In genomic region chr16:91363483-91363882, GRCm38 (mm10) we compare ENCODE assay signal across 9 mouse cellular contexts. TPM values are rescaled to one million over a fixed set of nuclear protein-coding genes. Genes with fewer than 3 reads are reported as not detected.
A peak's percentile ranks its signal among the peaks of the same experiment; 100 is the strongest.
DNase-seq lines count a peak whose midpoint lies in the region; ATAC-seq and TF ChIP-seq lines count a peak whose summit lies in the region.
"Had no signal": no experiment of that assay in that cellular context is flagged by ENCODE, and none has a peak within 500 bp of the region (broad histone marks: within the 10 kb centered on the region; RNA-seq: fewer than 3 reads in every experiment).

No protein-coding gene starts in this region.

- 36% methylated on average over 3 of the region's 3 CpGs for WGBS in hindbrain, embryonic 15.5 days
- 40% methylated on average over 3 of the region's 3 CpGs for WGBS in hindbrain, embryonic 16.5 days
- WGBS in embryonic facial prominence, embryonic 14.5 days: 25% methylated on average over 3 of the region's 3 CpGs
- WGBS in lung, postnatal 0 days: 4% methylated on average over 3 of the region's 3 CpGs
- WGBS in cerebellum, adult 2 months: 36% methylated on average over 3 of the region's 3 CpGs

- TF ChIP-seq EP300 in lung, postnatal 0 days (IDR thresholded peaks at IDR 0.05): peak; percentile 70

- H3K9me3 ChIP-seq in hindbrain, embryonic 15.5 days: no peaks in the 10 kb centered on the region
- no peaks in the 10 kb centered on the region for H3K9me3 ChIP-seq in hindbrain, embryonic 16.5 days (ENCODE audit: control insufficient read depth, low read length)
- H3K9me3 ChIP-seq in embryonic facial prominence, embryonic 14.5 days (ENCODE audit: control insufficient read depth, low read length): no peaks in the 10 kb centered on the region
- H3K9me3 ChIP-seq in lung, postnatal 0 days (ENCODE audit: low read length): no peaks in the 10 kb centered on the region

- no peak for ATAC-seq in hindbrain, embryonic 15.5 days (ENCODE audit: low FRiP score, low read depth)
- ATAC-seq in hindbrain, embryonic 16.5 days: no peak
- peak; percentile 72; the same call in 1 of the 2 replicates for ATAC-seq in embryonic facial prominence, embryonic 14.5 days (ENCODE audit: low read depth)
- peak; percentile 83 for ATAC-seq in lung, postnatal 0 days
- no peak for ATAC-seq in erythroid progenitor cell, adult 5-6 weeks (replicated peaks; ENCODE audit: low FRiP score, poor library complexity, severe bottlenecking)

- no peaks in the 10 kb centered on the region for H3K27me3 ChIP-seq in hindbrain, embryonic 15.5 days
- no peaks in the 10 kb centered on the region for H3K27me3 ChIP-seq in hindbrain, embryonic 16.5 days (replicated peaks; ENCODE audit: control insufficient read depth, insufficient read depth, low read length)
- H3K27me3 ChIP-seq in embryonic facial prominence, embryonic 14.5 days (replicated peaks; ENCODE audit: control insufficient read depth, insufficient read depth, low read length): no peaks in the 10 kb centered on the region
- no peaks in the 10 kb centered on the region for H3K27me3 ChIP-seq in lung, postnatal 0 days (replicated peaks; ENCODE audit: insufficient read depth, low read length)
- H3K27me3 ChIP-seq in cerebellum, adult 2 months (ENCODE audit: control insufficient read depth, insufficient read depth, low read length): no peaks in the 10 kb centered on the region

- TF ChIP-seq POLR2A in cerebellum, adult 2 months (IDR thresholded peaks at IDR 0.05; ENCODE audit: borderline replicate concordance, insufficient read depth, low read length): no peak

- no peak; the same call in 1 of the 2 replicates for TF ChIP-seq CTCF in lung, postnatal 0 days (IDR thresholded peaks at IDR 0.05)
- TF ChIP-seq CTCF in cerebellum, adult 2 months (IDR thresholded peaks at IDR 0.05; ENCODE audit: borderline replicate concordance, insufficient read depth, low read depth, low read length): no peak

- H3K4me2 ChIP-seq in hindbrain, embryonic 15.5 days: no peak overlapping the region
- no peak overlapping the region for H3K4me2 ChIP-seq in hindbrain, embryonic 16.5 days (ENCODE audit: low read length)
- no peak overlapping the region for H3K4me2 ChIP-seq in embryonic facial prominence, embryonic 14.5 days (ENCODE audit: low read depth, low read length)
- 0 out of 2 replicates have a peak overlapping the region, but pooled peaks have one; percentile 0 for H3K4me2 ChIP-seq in lung, postnatal 0 days (replicated peaks; ENCODE audit: low read depth, low read length)

- no peak overlapping the region for H3K9ac ChIP-seq in hindbrain, embryonic 15.5 days
- no peak overlapping the region for H3K9ac ChIP-seq in hindbrain, embryonic 16.5 days (ENCODE audit: low read depth, low read length)
- no peak overlapping the region for H3K9ac ChIP-seq in embryonic facial prominence, embryonic 14.5 days (ENCODE audit: low read depth, low read length)
- no peak overlapping the region for H3K9ac ChIP-seq in lung, postnatal 0 days (replicated peaks; ENCODE audit: low read depth)

- 0 out of 2 replicates have a peak, but pooled peaks cover 3% of the 10 kb centered on the region for H3K4me1 ChIP-seq in hindbrain, embryonic 15.5 days (replicated peaks)
- peaks cover 5% of the 10 kb centered on the region; the same call in 1 of the 2 replicates for H3K4me1 ChIP-seq in hindbrain, embryonic 16.5 days (ENCODE audit: control insufficient read depth, insufficient read depth, low read depth, low read length)
- peaks cover 18% of the 10 kb centered on the region for H3K4me1 ChIP-seq in embryonic facial prominence, embryonic 14.5 days (ENCODE audit: control insufficient read depth, insufficient read depth, low read length)
- peaks cover 13% of the 10 kb centered on the region; the same call in 1 of the 2 replicates for H3K4me1 ChIP-seq in lung, postnatal 0 days (ENCODE audit: insufficient read depth, low read depth, low read length)
- 0 out of 2 replicates have a peak, but pooled peaks cover 6% of the 10 kb centered on the region for H3K4me1 ChIP-seq in cerebellum, adult 2 months (ENCODE audit: control insufficient read depth, insufficient read depth, low read length)

- DNase-seq in embryonic facial prominence, embryonic 14.5 days (ENCODE audit: low spot score): peak; percentile 94
- peak; percentile 56 for DNase-seq in heart, postnatal 4 days
- DNase-seq in lung, postnatal 0 days (ENCODE audit: low spot score): peak; percentile 95
- DNase-seq in cerebellum, adult 2 months: no peak
- no peak for DNase-seq in frontal cortex, postnatal 36 days (ENCODE audit: low spot score in 2 of 2)

- no peak overlapping the region for H3K4me3 ChIP-seq in hindbrain, embryonic 15.5 days
- no peak overlapping the region for H3K4me3 ChIP-seq in hindbrain, embryonic 16.5 days (ENCODE audit: low read length)
- no peak overlapping the region for H3K4me3 ChIP-seq in embryonic facial prominence, embryonic 14.5 days (ENCODE audit: low read depth, low read length)
- H3K4me3 ChIP-seq in lung, postnatal 0 days (ENCODE audit: low read depth, low read length): no peak overlapping the region
- no peak overlapping the region for H3K4me3 ChIP-seq in cerebellum, adult 2 months (replicated peaks; ENCODE audit: insufficient read depth, low read depth, low read length)

- no peaks in the 10 kb centered on the region for H3K36me3 ChIP-seq in hindbrain, embryonic 15.5 days
- H3K36me3 ChIP-seq in hindbrain, embryonic 16.5 days (ENCODE audit: control insufficient read depth, insufficient read depth, low read length): no peaks in the 10 kb centered on the region
- H3K36me3 ChIP-seq in embryonic facial prominence, embryonic 14.5 days (ENCODE audit: control insufficient read depth, insufficient read depth, low read length): no peaks in the 10 kb centered on the region
- no peaks in the 10 kb centered on the region for H3K36me3 ChIP-seq in lung, postnatal 0 days (ENCODE audit: insufficient read depth, low read length)

- H3K27ac ChIP-seq in hindbrain, embryonic 15.5 days (replicated peaks): 0 out of 2 replicates have a peak overlapping the region, but pooled peaks have one; percentile 28
- H3K27ac ChIP-seq in hindbrain, embryonic 16.5 days (ENCODE audit: low read depth, low read length): no peak overlapping the region
- peak overlapping the region; percentile 39 for H3K27ac ChIP-seq in embryonic facial prominence, embryonic 14.5 days (replicated peaks; ENCODE audit: low read depth, low read length)
- H3K27ac ChIP-seq in lung, postnatal 0 days (ENCODE audit: low read length): peak overlapping the region; percentile 77
- H3K27ac ChIP-seq in cerebellum, adult 2 months (ENCODE audit: insufficient read depth, low read length): no peak overlapping the region

RNA-seq across cellular contexts. Expression of gene Ifnar2, which starts 9.1 kb away (rescaled TPM):
- 37.1 and 39.5 TPM in 2 replicates for polyA plus RNA-seq in hindbrain, embryonic 15.5 days (2015; fragmentation: Nextera tagmentation; extraction: Ambion mirVana)
- 40.6 and 41.7 TPM in 2 replicates for polyA plus RNA-seq in hindbrain, embryonic 16.5 days (2015; fragmentation: Nextera tagmentation; extraction: Ambion mirVana)
- polyA plus RNA-seq in embryonic facial prominence, embryonic 14.5 days (2014; fragmentation: Nextera tagmentation; extraction: Ambion mirVana): 62.7 and 67.7 TPM in 2 replicates
- 10 to 100 TPM; 29.9 to 33.8 TPM for total RNA-seq in heart, postnatal 4 days (2021)
- polyA plus RNA-seq in lung, postnatal 0 days (2015; fragmentation: Nextera tagmentation; extraction: Ambion mirVana): 94.1 and 104 TPM in 2 replicates
- 94.3 and 165 TPM in 2 replicates for total RNA-seq in erythroid progenitor cell, adult 5-6 weeks (2015; ENCODE audit: low replicate concordance)
- 71.6 and 141 TPM in 2 replicates for total RNA-seq in erythroid progenitor cell, adult 5-6 weeks (2017; ENCODE audit: low replicate concordance)
- polyA plus RNA-seq in cerebellum, adult 2 months (2012; rRNA removed): 33.9 and 35.5 TPM in 2 replicates

RNA-seq across cellular contexts. Expression of gene Gm21970, which starts 28.0 kb away (rescaled TPM):
- not detected in 2 replicates for polyA plus RNA-seq in hindbrain, embryonic 15.5 days (2015; fragmentation: Nextera tagmentation; extraction: Ambion mirVana)
- not detected in 2 replicates for polyA plus RNA-seq in hindbrain, embryonic 16.5 days (2015; fragmentation: Nextera tagmentation; extraction: Ambion mirVana)
- not detected in 2 replicates for polyA plus RNA-seq in embryonic facial prominence, embryonic 14.5 days (2014; fragmentation: Nextera tagmentation; extraction: Ambion mirVana)
- total RNA-seq in heart, postnatal 4 days (2021): not detected
- 0.45 TPM in 1 of 2 replicates, not detected in the other for polyA plus RNA-seq in lung, postnatal 0 days (2015; fragmentation: Nextera tagmentation; extraction: Ambion mirVana)
- total RNA-seq in erythroid progenitor cell, adult 5-6 weeks (2015; ENCODE audit: low replicate concordance): 4.7 and 12.6 TPM in 2 replicates
- not detected in 2 replicates for total RNA-seq in erythroid progenitor cell, adult 5-6 weeks (2017; ENCODE audit: low replicate concordance)
- polyA plus RNA-seq in cerebellum, adult 2 months (2012; rRNA removed): not detected in 2 replicates
- polyA plus RNA-seq: neural tube, embryonic 14.5 days had no signal

RNA-seq across cellular contexts. Expression of gene Il10rb, which starts 42.5 kb away (rescaled TPM):
- polyA plus RNA-seq in hindbrain, embryonic 15.5 days (2015; fragmentation: Nextera tagmentation; extraction: Ambion mirVana): 12.2 and 16.4 TPM in 2 replicates
- polyA plus RNA-seq in hindbrain, embryonic 16.5 days (2015; fragmentation: Nextera tagmentation; extraction: Ambion mirVana): 14.8 and 16.7 TPM in 2 replicates
- 32.6 and 33.2 TPM in 2 replicates for polyA plus RNA-seq in embryonic facial prominence, embryonic 14.5 days (2014; fragmentation: Nextera tagmentation; extraction: Ambion mirVana)
- 10 to 100 TPM; 66.2 to 67.4 TPM for total RNA-seq in heart, postnatal 4 days (2021)
- polyA plus RNA-seq in lung, postnatal 0 days (2015; fragmentation: Nextera tagmentation; extraction: Ambion mirVana): 90.5 and 106 TPM in 2 replicates
- total RNA-seq in erythroid progenitor cell, adult 5-6 weeks (2015; ENCODE audit: low replicate concordance): 21.8 and 37.8 TPM in 2 replicates
- 20.5 and 33.1 TPM in 2 replicates for total RNA-seq in erythroid progenitor cell, adult 5-6 weeks (2017; ENCODE audit: low replicate concordance)
- polyA plus RNA-seq in cerebellum, adult 2 months (2012; rRNA removed): 9.1 and 10.4 TPM in 2 replicates

Comparison
In these comparisons a context has a peak if more than half of its experiments do, and no peak if none do; other contexts are left out.
1. H3K27ac ChIP-seq: peak in hindbrain, embryonic 15.5 days (single experiment), embryonic facial prominence, embryonic 14.5 days (single experiment) and lung, postnatal 0 days (single experiment); none in hindbrain, embryonic 16.5 days (single experiment) and cerebellum, adult 2 months (single experiment).
2. ATAC-seq: peak in embryonic facial prominence, embryonic 14.5 days (single experiment) and lung, postnatal 0 days (single experiment); none in hindbrain, embryonic 15.5 days (single experiment), hindbrain, embryonic 16.5 days (single experiment) and erythroid progenitor cell, adult 5-6 weeks (single experiment).
3. DNase-seq: peak in embryonic facial prominence, embryonic 14.5 days (single experiment), heart, postnatal 4 days (single experiment) and lung, postnatal 0 days (single experiment); none in cerebellum, adult 2 months (0 of 2) and frontal cortex, postnatal 36 days (0 of 2).